Mouse (Mus musculus) embryonic fibroblast, embryonic 13.5 days (primary cell): ENCODE measurements around the gene Ppp1r21. TPM values are rescaled to one million over a fixed set of nuclear protein-coding genes. Genes with fewer than 3 reads are reported as not detected.

Source experiments
- H3K27ac ChIP-seq: 2 replicates; pipeline ENCODE4 v1.5.1; 2012; ENCODE audit warnings: low read length, control low read depth, inconsistent platforms; ENCODE audit not compliant: insufficient read depth
- H3K4me1 ChIP-seq: 2 replicates; pipeline ENCODE4 v1.6.1; 2011; ENCODE audit warnings: low read length; ENCODE audit not compliant: control insufficient read depth, insufficient read depth
- H3K4me3 ChIP-seq: 2 replicates; pipeline ENCODE4 v1.5.1; 2011; ENCODE audit warnings: mild to moderate bottlenecking, control low read depth, low read length; ENCODE audit not compliant: insufficient read depth
- CTCF ChIP-seq: IDR thresholded peaks from 2 replicates; pipeline ENCODE4 v1.5.1; 2011; ENCODE audit warnings: mild to moderate bottlenecking, control low read depth, low read length, moderate library complexity, borderline replicate concordance; ENCODE audit not compliant: insufficient read depth
- POLR2A ChIP-seq: IDR thresholded peaks from 2 replicates; pipeline ENCODE4 v1.6.1; 2011; ENCODE audit warnings: low read depth, mild to moderate bottlenecking, control low read depth, low read length, moderate library complexity
- polyA plus RNA-seq: library from polyadenylated mRNA; stranded (reverse); fragments of >200 nt; gene quantifications from 2 replicates; pipeline ENCODE4 v1.2.4, GENCODE M21; 2011; ENCODE audit warnings: low read depth; ENCODE audit not compliant: missing spikeins, insufficient read length

The Ppp1r21 gene
- polyA plus RNA-seq, 1 experiment = 23.4 TPM

DNA sequence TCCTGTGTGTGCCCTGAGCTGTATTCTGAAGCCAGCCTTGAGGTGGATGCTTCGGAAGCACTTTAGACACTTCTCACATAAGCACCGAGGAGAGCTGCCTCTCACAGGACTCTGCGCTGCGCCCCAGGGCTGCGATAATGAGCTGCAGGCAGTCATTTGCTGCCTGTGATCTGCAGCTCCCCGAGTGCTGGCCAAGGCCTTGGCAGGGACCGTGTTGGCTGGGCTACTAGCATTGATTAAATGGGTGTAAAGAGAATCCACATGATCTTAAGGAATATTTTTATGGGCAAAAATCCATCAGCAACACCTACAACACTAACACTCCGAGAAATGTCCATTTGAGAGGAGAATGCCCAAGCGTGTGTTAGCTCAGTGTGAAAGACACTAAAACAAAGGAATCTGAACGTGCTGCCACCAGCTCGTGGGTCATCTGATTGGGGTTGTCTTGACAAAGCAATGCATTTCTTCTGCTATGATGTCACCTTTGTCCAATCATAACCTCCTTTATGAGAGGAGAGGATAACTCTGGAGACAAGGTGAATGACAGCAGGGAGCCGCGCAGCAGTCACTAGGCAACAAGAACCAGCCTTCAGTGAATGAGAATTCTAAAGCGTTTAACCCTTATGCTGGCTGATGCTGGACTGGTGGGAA lies 35.7 kb upstream of the Ppp1r21 start:
- TF ChIP-seq CTCF (no peak), POLR2A (no peak)
- H3K27ac ChIP-seq = no peak overlapping the region
- no peak overlapping the region for H3K4me3 ChIP-seq
- no peaks in the 10 kb centered on the region; the same call in 1 of the 2 replicates for H3K4me1 ChIP-seq

GRCm38 (mm10) chr17:88494772-88495132 lies 35.2 kb upstream of the Ppp1r21 start:
- Histone ChIP-seq H3K4me3 (no peak overlapping the region), H3K27ac (no peak overlapping the region), H3K4me1 (no peaks in the 10 kb centered on the region; the same call in 1 of the 2 replicates)
- TF ChIP-seq POLR2A (no peak), CTCF (no peak)

DNA sequence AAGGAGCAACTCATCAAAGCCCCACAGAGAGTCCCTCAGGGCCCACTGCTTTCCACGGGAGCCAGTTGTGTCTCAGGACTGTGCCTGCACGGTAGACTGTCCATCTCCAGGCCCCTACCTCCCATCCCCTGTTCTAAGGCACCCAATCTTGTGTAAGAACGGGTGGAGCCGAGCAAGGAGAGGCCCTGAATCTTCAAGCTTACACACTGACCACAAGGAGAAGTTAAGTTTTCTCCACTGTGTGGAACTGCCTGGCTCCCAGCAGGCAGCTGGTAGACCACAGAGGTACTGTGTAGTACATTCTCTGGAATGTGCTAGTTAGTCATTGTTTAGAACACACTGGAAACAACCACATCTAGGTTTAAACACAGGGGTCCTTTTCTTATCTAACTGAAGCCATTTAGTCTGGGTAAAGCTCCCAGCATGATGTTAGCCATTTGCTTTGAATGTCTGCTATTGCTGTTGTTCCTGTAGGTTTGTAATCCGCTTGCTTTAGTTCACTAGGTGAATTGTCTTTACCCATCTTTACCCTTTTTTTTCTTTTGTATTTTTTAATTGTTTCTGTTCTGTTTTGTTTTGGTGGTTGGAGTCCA lies 31.7 kb upstream of the Ppp1r21 start:
- Histone ChIP-seq H3K4me3 (no peak overlapping the region), H3K27ac (no peak overlapping the region; the same call in 1 of the 2 replicates), H3K4me1 (no peaks in the 10 kb centered on the region; the same call in 1 of the 2 replicates)
- TF ChIP-seq CTCF (no peak), POLR2A (no peak)

GRCm38 (mm10) chr17:88504056-88504455 lies 25.9 kb upstream of the Ppp1r21 start:
- Histone ChIP-seq H3K4me3 (no peak overlapping the region), H3K4me1 (peaks cover 6% of the 10 kb centered on the region; the same call in 1 of the 2 replicates), H3K27ac (no peak overlapping the region)
- no peak for TF ChIP-seq POLR2A
- no peak for TF ChIP-seq CTCF

DNA sequence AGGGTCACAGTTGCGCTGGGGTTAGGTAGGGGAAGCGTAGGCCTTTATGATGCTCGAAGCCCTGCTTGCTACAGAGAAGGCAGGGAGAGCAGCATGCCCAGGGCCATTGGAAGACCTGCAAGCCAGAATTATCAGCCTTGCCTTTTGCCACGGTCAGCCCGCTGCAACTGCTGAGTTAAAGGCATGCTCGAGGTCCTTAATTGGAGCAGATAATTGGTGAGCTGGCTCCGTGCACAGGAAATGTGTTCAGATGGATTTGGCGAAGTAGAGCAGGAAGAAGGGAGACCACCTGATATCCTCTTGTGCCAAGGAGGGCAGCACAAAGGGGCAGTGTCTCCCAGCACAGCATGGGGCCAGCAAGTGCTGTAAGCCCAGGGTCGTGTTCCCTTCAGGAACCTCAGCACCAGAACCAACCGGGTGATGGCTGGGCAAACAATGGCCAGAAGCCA lies 24.6 kb upstream of the Ppp1r21 start:
- TF ChIP-seq POLR2A (no peak), CTCF (no peak)
- H3K27ac ChIP-seq = no peak overlapping the region

DNA sequence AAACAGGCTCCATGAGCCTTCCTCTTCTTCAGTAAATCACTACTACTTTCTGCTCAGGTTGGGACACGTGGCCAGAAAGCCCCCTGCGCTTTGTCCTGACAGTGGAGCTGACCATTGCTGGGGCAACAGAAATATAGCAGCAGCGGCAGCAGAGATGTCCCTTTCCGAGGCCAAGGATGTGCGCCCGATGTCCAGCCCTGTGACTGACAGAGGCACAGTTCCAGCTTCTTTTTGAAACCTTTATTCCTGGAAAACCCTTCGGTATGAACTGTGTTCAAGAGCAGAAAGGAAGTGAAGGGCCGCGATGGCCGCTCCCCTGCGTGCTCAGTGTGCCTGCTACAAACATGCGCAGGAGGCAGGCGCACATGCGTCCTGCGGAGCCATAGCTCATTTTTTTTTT lies 24.0 kb upstream of the Ppp1r21 start:
- H3K4me1 ChIP-seq = peaks cover 6% of the 10 kb centered on the region; the same call in 1 of the 2 replicates
- H3K27ac ChIP-seq = no peak overlapping the region
- TF ChIP-seq CTCF = no peak
- TF ChIP-seq POLR2A = no peak
- H3K4me3 ChIP-seq = no peak overlapping the region

More for the DNA sequence above, 24.6 kb upstream of the Ppp1r21 start:
- no peak overlapping the region for H3K4me3 ChIP-seq
- H3K4me1 ChIP-seq = peaks cover 6% of the 10 kb centered on the region; the same call in 1 of the 2 replicates

DNA sequence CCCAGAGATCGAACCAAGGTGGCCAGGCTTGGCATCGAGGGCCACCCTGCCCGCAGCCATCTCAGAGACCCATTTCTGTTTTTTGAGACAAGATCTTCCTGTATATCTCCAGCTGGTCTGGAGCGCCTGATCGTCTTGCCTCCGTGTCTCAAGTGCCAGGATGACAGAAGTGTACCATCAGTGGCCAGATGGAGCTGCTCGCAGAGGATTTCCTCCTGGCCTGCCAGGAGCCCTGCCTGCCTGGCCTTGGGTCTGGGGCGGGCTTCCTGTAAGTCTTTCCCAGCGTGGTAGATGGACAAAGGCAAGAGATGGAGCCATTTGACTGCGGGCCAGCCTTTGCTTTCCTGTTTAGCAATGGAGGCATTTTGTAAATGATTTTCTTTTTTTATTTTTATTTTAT lies 22.5 kb upstream of the Ppp1r21 start:
- Histone ChIP-seq H3K27ac (no peak overlapping the region), H3K4me3 (no peak overlapping the region), H3K4me1 (peaks cover 6% of the 10 kb centered on the region; the same call in 1 of the 2 replicates)
- no peak for TF ChIP-seq POLR2A
- TF ChIP-seq CTCF = no peak

- H3K4me3 ChIP-seq = no peak overlapping the region
- no peak overlapping the region for H3K27ac ChIP-seq
- TF ChIP-seq POLR2A (peak; percentile 54), CTCF (no peak)
- H3K4me1 ChIP-seq = peaks cover 6% of the 10 kb centered on the region; the same call in 1 of the 2 replicates
These were observed 20.9 kb upstream of the Ppp1r21 start for GRCm38 (mm10) chr17:88508846-88509508.

DNA sequence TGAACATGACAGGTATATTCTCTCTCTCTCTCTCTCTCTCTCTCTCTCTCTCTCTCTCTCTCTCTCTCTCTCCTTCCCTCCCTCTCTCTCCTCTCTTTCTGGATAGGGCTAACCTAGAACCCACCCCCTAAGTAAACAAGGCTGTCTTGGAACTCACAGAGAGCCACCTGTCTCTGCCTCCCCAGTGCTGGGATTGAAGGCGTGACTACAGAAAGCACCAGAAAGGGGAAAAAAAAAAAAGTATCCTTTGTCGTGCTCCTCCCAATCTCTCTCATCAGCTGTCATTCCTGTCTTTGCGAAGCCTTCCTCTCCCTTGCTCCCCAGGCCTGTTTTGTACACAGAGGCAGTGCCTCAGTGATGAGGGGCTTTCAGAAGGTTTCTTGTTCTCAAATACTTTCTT lies 19.9 kb upstream of the Ppp1r21 start:
- no peak overlapping the region for H3K27ac ChIP-seq
- no peak overlapping the region for H3K4me3 ChIP-seq
- H3K4me1 ChIP-seq = peaks cover 6% of the 10 kb centered on the region; the same call in 1 of the 2 replicates
- TF ChIP-seq CTCF = no peak
- no peak for TF ChIP-seq POLR2A

DNA sequence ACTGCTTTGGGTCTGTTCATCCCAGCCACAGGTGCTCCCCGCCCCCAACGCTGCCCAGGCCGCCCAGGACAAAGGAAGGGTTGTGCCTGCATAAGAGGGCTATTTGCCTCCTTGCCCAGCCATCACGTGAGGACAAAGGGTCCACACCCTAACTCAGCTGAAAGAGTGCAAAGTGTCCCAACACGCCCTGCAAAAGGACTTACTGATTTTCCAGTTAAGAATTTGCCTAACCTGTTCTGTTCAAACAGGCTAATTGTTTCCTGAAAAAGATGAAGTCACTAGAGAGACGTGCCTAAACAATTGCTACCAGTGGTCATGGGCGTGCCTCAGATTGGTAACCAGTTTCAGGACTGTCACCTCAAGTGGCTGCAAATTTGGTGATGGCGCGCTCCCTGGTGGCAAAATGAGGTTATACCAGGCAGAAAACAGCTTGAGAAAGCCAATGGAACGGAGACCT lies 18.8 kb upstream of the Ppp1r21 start:
- Histone ChIP-seq H3K27ac (no peak overlapping the region), H3K4me1 (peaks cover 6% of the 10 kb centered on the region; the same call in 1 of the 2 replicates), H3K4me3 (no peak overlapping the region)
- TF ChIP-seq CTCF = peak; percentile 68; the same call in 1 of the 2 replicates
- no peak for TF ChIP-seq POLR2A
